Mouse (Mus musculus) heart, postnatal 10 days (tissue): ENCODE measurements around the gene Apom. TPM values are rescaled to one million over a fixed set of nuclear protein-coding genes. Genes with fewer than 3 reads are reported as not detected.

Experiments
- DNase-seq, 2 experiments: peaks; one replicate each; pipeline ENCODE4 v3.0.0; 2021
- intact Hi-C: fragments of 180-260 bp; cut with DNase I; formaldehyde crosslinking; loops from one replicate; pipeline ENCODE4 v1.15.1; 2025
- total RNA-seq, 2 experiments: library from RNA; stranded (reverse); gene quantifications; 2 replicates each; pipeline ENCODE4 v1.2.3; 2021

The Apom gene
- total RNA-seq, 2 experiments from 2014 or later, result not detected

- no peak for DNase-seq
- intact Hi-C loops, result loop anchor here (2.0 to 5.0 kb wide), 2 partner anchors 17 to 34 kb away; partner anchors contain the start of gene D17H6S53E
Observed at GRCm38 (mm10) chr17:35161421-35161820, 29.6 kb upstream of the Apom start.

DNA sequence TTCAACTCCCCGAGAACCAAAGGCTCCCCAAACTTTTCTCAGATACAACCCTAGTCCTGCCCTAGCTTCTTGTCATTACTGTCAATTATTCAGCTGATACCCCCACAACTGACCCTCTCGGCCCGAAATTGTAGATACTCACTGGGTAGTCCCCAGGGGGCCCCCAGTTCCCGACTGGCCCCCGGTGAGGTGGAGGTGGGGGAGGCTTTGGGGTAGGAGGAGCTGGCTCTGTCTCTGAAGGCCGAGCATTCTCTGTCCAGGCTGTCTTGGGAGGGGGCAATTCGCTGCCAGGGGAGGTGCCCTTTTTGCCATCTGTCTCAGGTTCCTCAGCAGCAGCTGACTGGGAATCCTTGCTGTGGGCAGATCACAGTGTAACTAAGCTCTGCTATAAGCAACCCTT, 27.8 kb upstream of the Apom start:
- intact Hi-C loops, result loop anchor here (2.0 to 5.0 kb wide), 2 partner anchors 15 to 32 kb away; partner anchors contain the start of gene D17H6S53E
- DNase-seq, result no peak

GRCm38 (mm10) chr17:35158850-35159593, 27.2 kb upstream of the Apom start:
- DNase-seq, result no peak
- intact Hi-C loops, result no loop called here

GRCm38 (mm10) chr17:35157661-35158175, 25.9 kb upstream of the Apom start:
- intact Hi-C loops, result no loop called here
- no peak for DNase-seq

DNA sequence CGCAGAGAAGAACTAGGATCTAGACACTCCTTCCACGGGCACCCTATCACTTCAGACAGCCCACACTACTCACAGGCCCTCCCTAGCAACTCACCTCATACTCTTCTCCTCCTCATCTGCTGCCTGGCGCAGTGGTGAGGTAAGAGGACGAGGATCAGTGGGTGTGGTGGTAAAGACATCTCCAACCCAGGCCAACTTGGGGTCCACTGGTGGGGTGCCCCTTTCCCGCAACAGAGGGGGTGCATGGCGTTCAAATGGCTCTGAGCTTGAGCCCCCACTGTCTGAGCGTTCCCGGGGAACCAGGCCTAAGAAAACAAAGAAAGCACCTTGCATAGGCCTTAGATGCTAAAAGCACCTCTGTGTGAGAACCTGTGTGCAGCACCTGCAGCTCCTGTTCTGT, 25.4 kb upstream of the Apom start:
- DNase-seq, result no peak
- intact Hi-C loops, result no loop called here

DNA sequence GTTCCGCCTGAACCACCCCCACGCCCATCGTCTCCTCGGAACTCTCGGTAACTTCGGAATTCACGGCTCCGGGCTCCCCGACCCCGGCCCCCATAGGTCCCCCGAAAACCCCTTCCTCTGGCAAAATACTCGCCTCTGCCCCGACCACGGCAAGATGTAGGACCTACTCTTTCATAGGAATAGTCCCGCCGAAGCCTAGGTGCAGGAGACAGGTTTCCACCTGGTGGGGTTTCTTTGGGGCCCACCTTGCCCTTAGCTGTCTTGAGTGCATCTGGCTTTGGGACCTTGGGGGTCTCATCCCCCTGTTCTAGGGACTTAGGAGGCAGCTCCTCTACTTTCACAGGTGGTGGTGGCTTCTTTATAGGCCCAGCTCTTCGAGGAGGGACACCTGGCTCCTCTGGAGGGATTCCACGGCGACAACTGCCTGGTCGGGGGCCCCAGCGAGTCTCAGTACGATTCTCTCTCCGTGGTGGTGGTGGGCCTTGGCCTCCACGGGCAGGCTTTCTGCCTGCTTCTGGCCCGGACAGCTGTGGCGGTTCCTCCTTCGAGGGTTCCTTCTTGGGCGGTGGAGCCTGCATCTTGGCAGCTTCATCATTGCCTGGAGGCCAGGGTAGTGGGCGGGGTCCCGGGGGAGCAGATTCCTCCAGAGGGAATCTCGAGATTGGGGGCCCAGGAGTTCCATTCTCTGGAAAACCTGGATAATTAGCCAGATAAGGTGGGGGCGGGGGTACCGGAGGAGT, 24.8 kb upstream of the Apom start:
- intact Hi-C loops, result no loop called here
- DNase-seq, result no peak

DNA sequence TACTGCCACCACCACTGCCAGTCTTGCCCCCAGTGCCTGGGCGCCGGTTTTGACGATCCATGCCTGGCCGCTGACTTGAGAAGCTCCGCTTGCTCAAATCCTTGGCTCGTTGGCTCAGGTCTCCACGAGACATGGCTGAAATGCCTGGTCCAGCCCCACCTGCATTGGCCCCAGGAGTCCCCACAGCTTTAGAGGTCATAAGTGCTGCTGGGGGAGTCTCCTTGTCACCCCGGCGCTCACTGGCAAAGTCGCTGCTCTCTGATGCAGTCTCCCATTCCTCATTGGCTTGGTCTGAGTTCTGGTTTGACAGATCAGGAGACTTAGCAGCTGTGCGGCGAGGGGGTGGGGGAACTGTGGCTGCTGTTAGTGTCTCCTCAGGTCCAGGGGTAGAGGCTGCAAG, 23.6 kb upstream of the Apom start:
- intact Hi-C loops, result no loop called here
- DNase-seq, result no peak

- intact Hi-C loops, result no loop called here
- DNase-seq, result no peak
Observed at GRCm38 (mm10) chr17:35154616-35155015, 22.8 kb upstream of the Apom start.

DNA sequence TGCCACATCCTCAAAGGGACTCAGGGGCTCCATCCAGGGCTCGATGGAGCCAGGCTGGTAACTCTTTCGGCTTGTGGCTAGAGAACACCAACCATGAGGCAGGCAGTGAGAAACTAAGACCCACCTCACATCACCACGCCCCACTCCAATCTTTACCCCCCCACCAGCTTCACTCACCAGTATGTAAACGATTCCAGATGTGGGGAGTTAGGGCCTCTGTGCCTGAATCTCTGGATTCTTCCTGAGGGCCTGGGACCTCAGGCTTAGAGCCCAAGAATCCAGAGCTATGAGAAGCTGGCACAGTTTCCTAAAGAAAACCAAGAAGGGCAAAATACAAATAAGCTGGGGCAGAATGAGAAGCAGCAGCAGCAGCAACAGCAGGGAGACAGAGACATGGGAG, 22.1 kb upstream of the Apom start:
- intact Hi-C loops, result loop anchor here (2.0 kb wide), 1 partner anchor 15 kb away; no protein-coding TSS in a partner anchor
- no peak for DNase-seq

- DNase-seq, result no peak
- intact Hi-C loops, result loop anchor here (2.0 kb wide), 1 partner anchor 14 kb away; no protein-coding TSS in a partner anchor
Observed at GRCm38 (mm10) chr17:35153077-35153476, 21.2 kb upstream of the Apom start.

DNA sequence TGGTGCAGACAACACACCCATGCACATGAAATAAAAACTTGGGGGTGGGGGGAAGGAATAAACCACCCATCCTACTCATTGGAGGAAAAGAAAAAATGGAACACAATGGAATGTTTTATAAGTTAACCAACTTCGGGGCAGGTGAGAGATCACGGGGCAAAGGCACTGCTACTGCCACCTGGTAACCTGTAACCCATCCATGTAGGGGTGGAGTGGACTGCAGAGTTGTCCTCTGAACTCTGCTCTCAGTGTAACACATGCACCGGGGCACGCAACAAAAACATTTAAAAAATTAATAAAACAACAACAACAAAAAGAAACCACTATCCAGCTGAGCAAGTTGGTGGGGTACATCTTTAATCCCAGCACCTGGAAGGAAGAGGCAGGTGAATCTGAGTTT, 20.3 kb upstream of the Apom start:
- intact Hi-C loops, result loop anchor here (2.0 kb wide), 1 partner anchor 13 kb away; no protein-coding TSS in a partner anchor
- no peak for DNase-seq

GRCm38 (mm10) chr17:35147922-35148639, 16.2 kb upstream of the Apom start:
- intact Hi-C loops, result no loop called here
- no peak for DNase-seq

GRCm38 (mm10) chr17:35147348-35147747, 15.5 kb upstream of the Apom start:
- no peak for DNase-seq
- intact Hi-C loops, result no loop called here

DNA sequence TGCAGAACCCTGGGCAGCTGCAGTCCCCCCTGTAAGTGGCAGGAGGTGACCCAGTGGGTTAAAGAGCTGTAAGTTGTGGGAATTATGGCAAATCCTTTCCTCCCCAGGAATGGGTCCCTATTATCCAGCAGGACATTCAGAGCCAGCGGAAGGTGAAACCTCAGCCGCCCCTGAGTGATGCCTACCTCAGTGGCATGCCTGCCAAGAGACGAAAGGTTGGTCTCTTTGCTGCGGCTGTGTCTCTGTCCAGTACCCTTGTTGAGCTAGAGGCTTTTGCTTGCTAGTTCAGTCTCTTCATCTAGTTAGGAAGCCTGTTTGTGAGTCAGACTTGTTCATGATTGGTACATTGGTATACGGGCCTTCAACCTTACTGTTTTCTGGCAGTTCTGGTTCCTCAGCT, 14.3 kb upstream of the Apom start:
- no peak for DNase-seq
- intact Hi-C loops, result no loop called here

DNA sequence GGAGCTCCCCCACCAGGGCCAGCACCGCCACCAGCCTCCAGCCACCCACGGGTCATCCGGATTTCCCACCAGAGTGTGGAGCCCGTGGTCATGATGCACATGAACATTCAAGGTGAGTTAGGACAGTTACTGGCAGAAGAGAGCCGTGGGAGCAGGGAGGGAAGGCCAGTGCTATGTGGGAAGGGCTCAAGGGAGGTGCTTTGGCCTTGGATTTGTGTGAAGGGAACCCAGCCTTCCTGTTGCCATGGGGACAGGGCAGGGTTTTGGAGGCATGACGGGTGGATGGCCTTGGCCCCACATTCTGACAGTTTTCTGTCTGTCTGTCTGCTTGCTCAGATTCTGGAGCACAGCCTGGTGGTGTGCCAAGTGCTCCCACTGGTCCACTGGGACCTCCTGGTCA, 10.1 kb upstream of the Apom start:
- DNase-seq, result no peak
- intact Hi-C loops, result no loop called here

DNA sequence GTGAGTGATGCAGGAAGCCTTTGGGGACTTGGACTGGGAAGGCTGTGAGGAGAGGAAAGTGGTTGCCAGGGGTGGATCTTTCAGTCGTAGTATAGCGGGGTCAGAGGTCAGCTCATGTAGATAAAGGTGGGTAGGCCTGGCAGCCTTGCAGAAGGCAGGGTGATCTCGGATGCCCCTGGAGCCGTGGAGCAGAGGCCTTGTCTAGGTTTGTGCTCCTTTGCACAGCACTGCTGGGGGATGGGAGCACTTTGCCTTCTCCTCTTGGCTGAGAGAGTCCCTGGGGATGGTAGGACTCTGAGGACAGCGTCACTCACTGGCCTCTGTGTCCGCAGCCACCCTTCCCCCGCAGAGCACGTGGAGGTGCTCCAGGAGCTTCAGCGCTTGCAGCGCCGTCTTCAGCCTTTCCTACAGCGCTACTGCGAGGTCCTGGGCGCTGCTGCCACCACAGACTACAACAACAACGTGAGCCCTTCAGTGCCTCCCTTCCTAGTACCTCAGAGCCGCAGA, 8.7 kb upstream of the Apom start:
- intact Hi-C loops, result no loop called here

GRCm38 (mm10) chr17:35139269-35139668, 7.4 kb upstream of the Apom start:
- DNase-seq, result no peak
- intact Hi-C loops, result loop anchor here (2.0 kb wide), 1 partner anchor 14 kb away; no protein-coding TSS in a partner anchor

More for the DNA sequence above, 8.7 kb upstream of the Apom start:
- no peak for DNase-seq

GRCm38 (mm10) chr17:35135591-35136320, 3.9 kb upstream of the Apom start:
- intact Hi-C loops, result loop anchor here (2.0 kb wide), 1 partner anchor 27 kb away; no protein-coding TSS in a partner anchor
- DNase-seq, result no peak

DNA sequence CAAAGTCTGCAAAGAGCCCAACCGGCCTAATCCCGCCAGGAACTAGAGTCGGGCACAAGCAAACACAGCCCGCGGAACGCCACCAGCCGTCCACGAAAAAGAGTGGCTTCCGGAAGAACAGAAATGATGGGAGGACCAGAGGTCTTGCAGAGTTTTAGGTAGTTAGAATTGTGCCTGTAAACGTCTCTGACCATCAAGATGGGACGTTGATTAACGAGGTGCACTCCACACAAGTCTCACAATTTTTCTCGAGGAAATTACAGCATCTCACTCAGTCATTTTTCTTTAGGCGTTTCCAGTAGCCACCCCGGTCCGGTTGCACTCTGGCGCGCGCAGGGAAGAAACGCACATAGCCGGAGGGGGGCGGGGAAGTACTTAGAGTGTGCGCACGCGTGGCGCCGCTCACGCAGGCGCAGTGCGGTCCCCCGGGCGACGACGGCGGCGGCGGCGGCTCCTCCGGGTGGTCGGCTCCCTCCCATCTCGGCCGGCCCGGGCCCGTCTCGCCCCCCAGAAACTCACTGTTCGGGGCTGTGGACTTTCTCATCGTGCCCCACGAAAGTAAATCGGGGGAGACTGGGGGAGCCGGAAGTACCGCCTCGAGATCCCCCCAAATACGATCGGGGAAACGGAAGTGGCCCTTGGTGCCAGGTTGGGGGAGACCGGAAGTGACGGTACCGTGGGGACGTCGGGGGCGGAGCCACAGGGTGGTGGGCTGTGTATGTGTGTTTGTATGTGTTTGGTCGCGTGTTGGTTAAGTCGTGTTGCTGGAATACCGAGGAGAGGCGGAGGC, 3.1 kb upstream of the Apom start, which contains the start of gene Bag6:
TSS of gene Bag6 (plus strand) at position 378 of the 790 bp plus-strand sequence.
- intact Hi-C loops, result no loop called here
- DNase-seq, result peak; percentile 96
